Mouse (Mus musculus): Measurements from ENCODE around the gene D630039A03Rik.

GRCm38 (mm10) chr4:57895902-57896301, 20.2 kb downstream of the D630039A03Rik start:
- no peak for TF ChIP-seq POLR2A (IDR thresholded peaks at IDR 0.05; ENCODE audit: borderline replicate concordance, low read depth, low read length)
- TF ChIP-seq CTCF (IDR thresholded peaks at IDR 0.05; ENCODE audit: low read depth, low read length), result no peak
